Mouse (Mus musculus): ENCODE results near the gene Wdr53. TPM values are rescaled to one million over a fixed set of nuclear protein-coding genes. Genes with fewer than 3 reads are reported as not detected.
"Not testable (repeated sequence)": the region's sequence is repeated elsewhere in the genome, so short reads cannot be mapped to it uniquely, and the experiment has no call there.

Gene Wdr53
- polyA plus RNA-seq (2015; fragmentation: Nextera tagmentation; extraction: Ambion mirVana): 16.6 and 17.4 TPM in 2 replicates

GRCm38 (mm10) chr16:32246952-32247370, at the start of gene Wdr53, which contains the start of gene Fbxo45:
Gene Wdr53, plus strand, starts transcription at chr16:32247227.
Gene Fbxo45, minus strand, starts transcription at chr16:32247158.
- Histone ChIP-seq H3K4me1 (peaks cover 37% of the 10 kb centered on the region), H3K27me3 (no peaks in the 10 kb centered on the region), H3K4me3 (peak within 1 kb of the TSS; percentile 89), H3K9ac (replicated peaks) (peak within 1 kb of the TSS; percentile 92), H3K27ac (replicated peaks) (peak within 1 kb of the TSS; percentile 93), H3K9me3 (no peaks in the 10 kb centered on the region), H3K4me2 (replicated peaks) (peak within 1 kb of the TSS; percentile 86), H3K36me3 (no peaks in the 10 kb centered on the region)
- under 1% methylated on average over 48 of the region's 48 CpGs for WGBS
- peak; percentile 100 for ATAC-seq (replicated peaks)

GRCm38 (mm10) chr16:32200256-32201003, 46.6 kb upstream of the Wdr53 start:
- no peaks in the 10 kb centered on the region for H3K9me3 ChIP-seq
- WGBS: 61% methylated on average over 21 of the region's 21 CpGs
- H3K27me3 ChIP-seq: no peaks in the 10 kb centered on the region
- no peaks in the 10 kb centered on the region for H3K4me1 ChIP-seq
- H3K9ac ChIP-seq (replicated peaks): no peak overlapping the region
- H3K4me3 ChIP-seq: no peak overlapping the region
- ATAC-seq (replicated peaks): no peak
- H3K27ac ChIP-seq (replicated peaks): peak overlapping the region; percentile 31; the same call in 1 of the 2 replicates
- H3K36me3 ChIP-seq: no peaks in the 10 kb centered on the region
- 0 out of 2 replicates have a peak overlapping the region, but pooled peaks have one; percentile 5 for H3K4me2 ChIP-seq (replicated peaks)

- H3K27ac ChIP-seq (replicated peaks): no peak overlapping the region
Observed at GRCm38 (mm10) chr16:32201004-32201325, 46.1 kb upstream of the Wdr53 start.

GRCm38 (mm10) chr16:32202681-32203080, 44.3 kb upstream of the Wdr53 start:
- 72% methylated on average over 6 of the region's 6 CpGs for WGBS
- H3K9me3 ChIP-seq: no peaks in the 10 kb centered on the region
- no peaks in the 10 kb centered on the region for H3K27me3 ChIP-seq
- no peaks in the 10 kb centered on the region for H3K36me3 ChIP-seq
- no peaks in the 10 kb centered on the region for H3K4me1 ChIP-seq
- H3K4me2 ChIP-seq (replicated peaks): no peak overlapping the region
- no peak for ATAC-seq (replicated peaks)
- no peak overlapping the region for H3K27ac ChIP-seq (replicated peaks)
- H3K9ac ChIP-seq (replicated peaks): no peak overlapping the region
- no peak overlapping the region for H3K4me3 ChIP-seq

More at GRCm38 (mm10) chr16:32201004-32201325, 46.1 kb upstream of the Wdr53 start:
- no peak for ATAC-seq (replicated peaks)
- H3K9me3 ChIP-seq: no peaks in the 10 kb centered on the region
- no peak overlapping the region for H3K4me3 ChIP-seq
- no peaks in the 10 kb centered on the region for H3K27me3 ChIP-seq
- H3K4me2 ChIP-seq (replicated peaks): no peak overlapping the region
- no peaks in the 10 kb centered on the region for H3K36me3 ChIP-seq
- 37% methylated on average over 9 of the region's 9 CpGs for WGBS
- H3K4me1 ChIP-seq: no peaks in the 10 kb centered on the region
- H3K9ac ChIP-seq (replicated peaks): no peak overlapping the region

- Histone ChIP-seq H3K27me3 (no peaks in the 10 kb centered on the region), H3K9ac (replicated peaks) (no peak overlapping the region), H3K9me3 (no peaks in the 10 kb centered on the region), H3K4me3 (no peak overlapping the region), H3K4me2 (replicated peaks) (no peak overlapping the region), H3K27ac (replicated peaks) (no peak overlapping the region), H3K4me1 (no peaks in the 10 kb centered on the region), H3K36me3 (no peaks in the 10 kb centered on the region)
- no peak for ATAC-seq (replicated peaks)
- WGBS: 64% methylated on average over 3 of the region's 3 CpGs
Observed at GRCm38 (mm10) chr16:32204902-32205301, 42.1 kb upstream of the Wdr53 start.

- no peak overlapping the region for H3K4me3 ChIP-seq
- H3K27me3 ChIP-seq: no peaks in the 10 kb centered on the region
- no peak for ATAC-seq (replicated peaks)
- no peaks in the 10 kb centered on the region for H3K4me1 ChIP-seq
- H3K9me3 ChIP-seq: no peaks in the 10 kb centered on the region
- H3K4me2 ChIP-seq (replicated peaks): no peak overlapping the region
- no peaks in the 10 kb centered on the region for H3K36me3 ChIP-seq
- H3K27ac ChIP-seq (replicated peaks): no peak overlapping the region
- H3K9ac ChIP-seq (replicated peaks): no peak overlapping the region
Observed at GRCm38 (mm10) chr16:32214156-32214555, 32.9 kb upstream of the Wdr53 start.

GRCm38 (mm10) chr16:32214804-32215576, 32.0 kb upstream of the Wdr53 start:
- Histone ChIP-seq H3K4me1 (no peaks in the 10 kb centered on the region), H3K4me2 (replicated peaks) (no peak overlapping the region), H3K9ac (replicated peaks) (no peak overlapping the region), H3K4me3 (no peak overlapping the region), H3K27ac (replicated peaks) (no peak overlapping the region), H3K36me3 (no peaks in the 10 kb centered on the region), H3K9me3 (no peaks in the 10 kb centered on the region), H3K27me3 (no peaks in the 10 kb centered on the region)
- WGBS: 83% methylated on average over 17 of the region's 17 CpGs
- ATAC-seq (replicated peaks): no peak

- H3K4me1 ChIP-seq: no peaks in the 10 kb centered on the region
- H3K9me3 ChIP-seq: no peaks in the 10 kb centered on the region
- H3K36me3 ChIP-seq: no peaks in the 10 kb centered on the region
- H3K27me3 ChIP-seq: no peaks in the 10 kb centered on the region
- no peak for ATAC-seq (replicated peaks)
- 75% methylated on average over 4 of the region's 4 CpGs for WGBS
- H3K4me3 ChIP-seq: no peak overlapping the region
- no peak overlapping the region for H3K4me2 ChIP-seq (replicated peaks)
- no peak overlapping the region for H3K9ac ChIP-seq (replicated peaks)
- no peak overlapping the region for H3K27ac ChIP-seq (replicated peaks)
Observed at GRCm38 (mm10) chr16:32221803-32222202, 25.2 kb upstream of the Wdr53 start.

GRCm38 (mm10) chr16:32222399-32222798, 24.6 kb upstream of the Wdr53 start:
- no peaks in the 10 kb centered on the region for H3K4me1 ChIP-seq
- H3K9me3 ChIP-seq: no peaks in the 10 kb centered on the region
- ATAC-seq (replicated peaks): no peak
- no peak overlapping the region for H3K9ac ChIP-seq (replicated peaks)
- H3K27me3 ChIP-seq: no peaks in the 10 kb centered on the region
- no peak overlapping the region for H3K4me3 ChIP-seq
- H3K36me3 ChIP-seq: no peaks in the 10 kb centered on the region
- no peak overlapping the region for H3K27ac ChIP-seq (replicated peaks)
- H3K4me2 ChIP-seq (replicated peaks): no peak overlapping the region

GRCm38 (mm10) chr16:32232050-32232449, 15.0 kb upstream of the Wdr53 start:
- H3K4me1 ChIP-seq; H3K27ac ChIP-seq (replicated peaks); H3K4me2 ChIP-seq (replicated peaks); ATAC-seq (replicated peaks); H3K4me3 ChIP-seq; H3K27me3 ChIP-seq; H3K9me3 ChIP-seq; H3K9ac ChIP-seq (replicated peaks): not testable (repeated sequence)
- 87% methylated on average over 3 of the region's 3 CpGs for WGBS
- peaks cover 37% of the 10 kb centered on the region for H3K36me3 ChIP-seq

- ATAC-seq (replicated peaks): no peak
- H3K36me3 ChIP-seq: peaks cover 34% of the 10 kb centered on the region
- H3K4me1 ChIP-seq: peaks cover 4% of the 10 kb centered on the region; the same call in 1 of the 2 replicates
- H3K9ac ChIP-seq (replicated peaks): no peak overlapping the region
- no peak overlapping the region for H3K27ac ChIP-seq (replicated peaks)
- no peak overlapping the region for H3K4me2 ChIP-seq (replicated peaks)
- no peak overlapping the region for H3K4me3 ChIP-seq
- H3K27me3 ChIP-seq: no peaks in the 10 kb centered on the region
- 93% methylated on average over 19 of the region's 19 CpGs for WGBS
- no peaks in the 10 kb centered on the region for H3K9me3 ChIP-seq
Observed at GRCm38 (mm10) chr16:32237930-32238680, 8.9 kb upstream of the Wdr53 start.

Measured in forebrain, embryonic 15.5 days (tissue).